Mouse (Mus musculus): ENCODE results near the gene Slc19a3. TPM values are rescaled to one million over a fixed set of nuclear protein-coding genes. Genes with fewer than 3 reads are reported as not detected.

The Slc19a3 gene
- polyA plus RNA-seq (2012; ENCODE audit: insufficient read depth, insufficient read length, low replicate concordance, missing spikeins) = not detected in 2 replicates

DNA sequence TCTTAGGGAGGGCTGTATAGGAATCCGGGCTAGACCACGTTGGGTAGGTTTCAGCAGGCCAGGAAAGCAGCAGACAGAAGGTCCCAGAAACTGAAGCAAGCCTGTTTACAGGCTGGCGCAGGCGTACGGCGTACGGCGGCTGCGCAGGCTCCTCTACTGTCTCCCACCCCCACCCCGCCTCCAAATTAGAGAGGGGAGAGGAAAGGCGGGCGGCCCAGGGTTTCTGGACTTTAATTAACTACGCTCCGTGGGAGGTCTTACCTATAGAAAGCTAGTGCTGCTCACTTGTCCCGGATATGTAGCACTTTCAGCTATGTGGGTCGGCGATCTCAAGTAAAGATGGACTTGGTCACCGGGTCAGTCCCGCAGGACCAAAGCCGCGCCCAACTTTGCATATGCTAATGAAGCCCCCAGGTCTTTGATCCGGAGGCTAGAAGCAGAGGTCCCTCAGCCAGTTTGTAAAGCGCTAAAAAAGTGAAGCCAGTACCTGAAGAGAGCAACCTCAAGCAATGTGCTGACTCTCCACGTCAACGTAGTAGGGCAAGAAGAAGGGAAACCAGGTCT is at the start of gene Slc19a3:
Gene Slc19a3 (minus strand): TSS at position 340 of the 564 bp plus-strand sequence.
- WGBS = 1% methylated on average over 25 of the region's 25 CpGs
- TF ChIP-seq POLR2A (IDR thresholded peaks at IDR 0.05; ENCODE audit: insufficient read depth, low read depth, low read length) (no peak), CTCF (IDR thresholded peaks at IDR 0.05; ENCODE audit: insufficient read depth, low read depth, low read length) (no peak)
- Histone ChIP-seq H3K27ac (ENCODE audit: insufficient read depth, low read depth, low read length) (peak within 1 kb of the TSS; percentile 56; the same call in 1 of the 2 replicates), H3K4me1 (ENCODE audit: control insufficient read depth, insufficient read depth, low read length) (no peaks in the 10 kb centered on the region; the same call in 1 of the 2 replicates), H3K4me3 (ENCODE audit: insufficient read depth, low read depth, low read length) (peak within 1 kb of the TSS; percentile 56)

DNA sequence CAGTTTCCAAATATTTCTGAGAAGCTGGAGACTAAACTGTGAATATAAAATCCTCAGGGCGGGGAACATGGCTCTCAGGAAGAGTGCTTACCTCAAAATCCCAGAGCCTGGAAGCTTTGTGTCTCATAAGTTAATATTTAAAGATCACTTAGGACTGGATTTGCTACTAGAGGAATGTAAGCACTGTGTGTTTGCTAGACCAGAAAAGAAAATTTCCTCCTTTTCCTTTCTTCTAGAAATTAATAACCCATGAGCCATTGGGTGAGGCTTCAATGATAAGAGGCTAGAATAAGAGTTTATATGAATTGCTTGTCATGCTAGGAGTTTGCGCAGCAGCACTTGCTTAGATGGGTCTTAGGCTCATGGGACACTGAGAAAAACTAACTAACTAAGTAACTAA is 46.5 kb upstream of the Slc19a3 start:
- Histone ChIP-seq H3K27ac (ENCODE audit: insufficient read depth, low read depth, low read length) (no peak overlapping the region), H3K4me3 (ENCODE audit: insufficient read depth, low read depth, low read length) (no peak overlapping the region), H3K4me1 (ENCODE audit: control insufficient read depth, insufficient read depth, low read length) (no peaks in the 10 kb centered on the region)
- 93% methylated on average over 2 of the region's 2 CpGs for WGBS
- no peak for TF ChIP-seq POLR2A (IDR thresholded peaks at IDR 0.05; ENCODE audit: insufficient read depth, low read depth, low read length)

DNA sequence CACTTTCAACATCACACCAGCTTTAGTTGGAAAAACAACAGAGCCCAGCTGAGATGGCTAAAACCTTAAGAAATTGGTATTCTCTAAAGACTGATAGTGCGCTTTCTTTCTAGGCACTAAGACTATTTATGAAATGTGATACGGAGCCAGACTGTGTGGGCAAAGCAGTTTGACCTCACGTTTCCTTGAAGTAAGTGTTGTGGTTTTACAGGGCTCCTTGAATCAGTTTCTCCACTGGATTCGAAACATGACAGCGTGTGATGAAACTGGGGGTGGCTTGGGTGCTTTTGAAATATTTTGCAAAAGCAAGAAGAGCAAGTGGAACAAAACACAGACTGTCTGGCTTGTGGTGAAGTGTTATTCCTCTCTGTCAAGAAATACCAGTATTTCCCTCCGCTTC is 38.8 kb upstream of the Slc19a3 start:
- 81% methylated on average over 6 of the region's 6 CpGs for WGBS
- TF ChIP-seq CTCF (IDR thresholded peaks at IDR 0.05; ENCODE audit: insufficient read depth, low read depth, low read length) (no peak), POLR2A (IDR thresholded peaks at IDR 0.05; ENCODE audit: insufficient read depth, low read depth, low read length) (no peak)
- Histone ChIP-seq H3K27ac (ENCODE audit: insufficient read depth, low read depth, low read length) (no peak overlapping the region), H3K4me3 (ENCODE audit: insufficient read depth, low read depth, low read length) (no peak overlapping the region), H3K4me1 (ENCODE audit: control insufficient read depth, insufficient read depth, low read length) (no peaks in the 10 kb centered on the region)

DNA sequence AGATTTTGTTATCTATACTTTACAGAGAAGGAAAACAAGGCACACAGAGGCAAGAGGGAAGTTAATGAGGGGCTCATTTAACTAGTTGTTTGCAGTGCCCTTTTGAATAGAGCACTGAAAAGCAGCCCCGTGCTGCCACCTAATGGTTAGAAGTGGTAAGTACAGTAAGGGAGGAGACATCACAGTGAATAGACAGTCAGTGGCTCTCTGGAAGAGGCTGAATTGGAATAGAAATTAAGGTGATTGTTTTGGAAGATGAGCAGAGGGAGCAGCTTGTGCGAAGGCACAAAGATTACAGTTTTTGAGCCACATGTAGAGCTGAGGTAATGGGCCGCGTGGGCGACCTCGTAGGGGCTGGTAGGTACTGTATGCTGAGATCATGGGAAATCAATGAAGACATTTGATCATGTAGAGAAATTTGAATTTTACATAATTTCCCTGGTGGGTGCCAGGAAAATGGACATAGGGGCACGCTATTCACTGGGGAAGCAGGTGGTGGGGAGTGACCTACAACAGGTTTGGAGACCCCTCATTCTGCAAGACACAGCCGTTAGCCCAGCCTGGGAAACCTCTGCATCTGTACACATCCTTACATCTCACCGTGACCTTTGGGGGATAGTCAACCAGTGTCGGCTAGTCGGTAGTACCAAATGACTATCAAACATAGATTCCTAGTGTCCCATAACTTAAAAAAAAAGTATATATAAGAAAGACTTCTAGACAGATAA is 38.1 kb upstream of the Slc19a3 start:
- TF ChIP-seq POLR2A (IDR thresholded peaks at IDR 0.05; ENCODE audit: insufficient read depth, low read depth, low read length) (no peak), CTCF (IDR thresholded peaks at IDR 0.05; ENCODE audit: insufficient read depth, low read depth, low read length) (no peak)
- Histone ChIP-seq H3K4me3 (ENCODE audit: insufficient read depth, low read depth, low read length) (no peak overlapping the region), H3K4me1 (ENCODE audit: control insufficient read depth, insufficient read depth, low read length) (no peaks in the 10 kb centered on the region), H3K27ac (ENCODE audit: insufficient read depth, low read depth, low read length) (no peak overlapping the region)
- 44% methylated on average over 11 of the region's 11 CpGs for WGBS

DNA sequence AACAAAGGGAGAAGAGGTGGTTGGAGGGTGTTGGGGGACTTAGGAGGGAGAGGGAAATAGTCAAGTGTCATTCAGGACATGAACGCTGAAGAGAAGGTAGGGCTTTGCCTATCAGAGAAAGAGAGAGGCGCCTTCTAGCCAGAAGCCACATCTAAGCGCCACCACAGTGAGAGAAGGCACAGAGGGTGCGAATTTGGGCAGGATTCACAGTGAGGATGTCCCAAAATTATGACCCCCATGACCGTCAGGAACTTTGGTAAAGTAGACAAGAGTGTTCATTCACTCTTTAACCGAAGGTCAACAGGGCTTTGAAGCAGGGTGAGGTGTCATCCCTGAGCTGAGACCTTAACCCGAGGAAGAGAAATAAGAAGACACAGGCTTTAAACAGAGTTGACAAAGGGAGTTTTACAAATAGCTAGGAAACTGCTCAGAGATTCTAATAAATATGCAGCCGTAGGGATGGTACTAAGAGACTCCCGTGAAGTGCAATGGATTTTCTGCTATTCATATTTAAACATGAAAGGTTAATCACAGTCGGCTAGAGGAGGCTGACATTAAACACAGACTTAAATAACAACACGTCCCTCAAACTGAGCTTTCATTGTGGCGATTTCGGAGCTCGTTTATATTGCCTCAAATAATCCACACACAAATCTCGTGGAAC is 37.4 kb upstream of the Slc19a3 start:
- no peak overlapping the region for H3K27ac ChIP-seq (ENCODE audit: insufficient read depth, low read depth, low read length)
- H3K4me3 ChIP-seq (ENCODE audit: insufficient read depth, low read depth, low read length) = no peak overlapping the region
- H3K4me1 ChIP-seq (ENCODE audit: control insufficient read depth, insufficient read depth, low read length) = no peaks in the 10 kb centered on the region
- WGBS = 28% methylated on average over 15 of the region's 15 CpGs
- TF ChIP-seq POLR2A (IDR thresholded peaks at IDR 0.05; ENCODE audit: insufficient read depth, low read depth, low read length) (no peak), CTCF (IDR thresholded peaks at IDR 0.05; ENCODE audit: insufficient read depth, low read depth, low read length) (no peak)

DNA sequence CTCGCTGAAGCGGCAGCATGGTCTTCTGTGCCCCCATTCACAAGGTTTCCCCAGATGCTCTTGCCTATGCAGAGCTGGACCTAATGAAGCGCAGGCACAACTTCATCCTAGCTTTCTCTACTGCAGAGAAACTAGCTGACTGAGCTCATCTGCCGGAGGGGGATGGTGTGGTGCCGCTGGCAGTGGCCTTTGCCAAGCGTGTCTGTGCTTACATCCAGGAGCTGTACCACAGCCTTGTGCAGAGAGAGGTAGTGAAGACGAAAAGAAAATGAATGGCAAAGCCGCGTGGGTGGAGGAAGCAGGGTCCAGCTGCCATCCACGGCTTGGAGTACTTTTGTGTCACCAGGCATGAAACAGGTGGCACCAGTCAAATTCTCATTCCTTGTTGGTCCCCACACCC is 29.0 kb upstream of the Slc19a3 start:
- H3K27ac ChIP-seq (ENCODE audit: insufficient read depth, low read depth, low read length) = no peak overlapping the region
- no peak overlapping the region for H3K4me3 ChIP-seq (ENCODE audit: insufficient read depth, low read depth, low read length)
- TF ChIP-seq CTCF (IDR thresholded peaks at IDR 0.05; ENCODE audit: insufficient read depth, low read depth, low read length) (no peak), POLR2A (IDR thresholded peaks at IDR 0.05; ENCODE audit: insufficient read depth, low read depth, low read length) (no peak)
- no peaks in the 10 kb centered on the region for H3K4me1 ChIP-seq (ENCODE audit: control insufficient read depth, insufficient read depth, low read length)
- 76% methylated on average over 10 of the region's 10 CpGs for WGBS

DNA sequence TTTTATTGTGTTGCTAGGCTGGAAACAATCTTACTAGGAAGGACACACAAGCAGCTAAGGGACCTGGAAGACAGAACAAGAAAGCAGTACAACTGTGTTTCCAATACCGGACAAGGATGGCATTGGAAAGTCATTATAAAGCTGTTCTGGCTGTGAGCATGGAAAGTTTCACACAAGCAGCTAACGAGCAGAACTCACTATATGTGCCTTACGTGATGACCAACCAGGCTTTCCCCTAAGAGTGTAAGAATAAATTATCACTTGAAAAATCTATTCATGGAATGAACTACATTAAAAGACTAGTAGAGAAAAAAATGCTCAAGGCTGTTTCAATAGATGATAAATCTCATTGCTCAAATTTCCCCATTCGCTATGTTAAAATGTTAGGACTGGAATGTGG is 28.3 kb upstream of the Slc19a3 start:
- WGBS = 84% methylated on average over 4 of the region's 4 CpGs
- Histone ChIP-seq H3K4me3 (ENCODE audit: insufficient read depth, low read depth, low read length) (no peak overlapping the region), H3K27ac (ENCODE audit: insufficient read depth, low read depth, low read length) (no peak overlapping the region), H3K4me1 (ENCODE audit: control insufficient read depth, insufficient read depth, low read length) (no peaks in the 10 kb centered on the region)
- TF ChIP-seq POLR2A (IDR thresholded peaks at IDR 0.05; ENCODE audit: insufficient read depth, low read depth, low read length) (no peak), CTCF (IDR thresholded peaks at IDR 0.05; ENCODE audit: insufficient read depth, low read depth, low read length) (no peak)

- TF ChIP-seq CTCF (IDR thresholded peaks at IDR 0.05; ENCODE audit: insufficient read depth, low read depth, low read length) (no peak), POLR2A (IDR thresholded peaks at IDR 0.05; ENCODE audit: insufficient read depth, low read depth, low read length) (no peak)
Observed at GRCm38 (mm10) chr1:83064851-83065250, 26.6 kb upstream of the Slc19a3 start.

GRCm38 (mm10) chr1:83060643-83061042 is 22.4 kb upstream of the Slc19a3 start, which contains the start of gene Krtap28-13:
Gene Krtap28-13, plus strand, starts transcription at chr1:83060930.
- H3K27ac ChIP-seq (ENCODE audit: insufficient read depth, low read depth, low read length) = no peak within 1 kb of the TSS
- 52% methylated on average over 4 of the region's 4 CpGs for WGBS
- H3K4me1 ChIP-seq (ENCODE audit: control insufficient read depth, insufficient read depth, low read length) = peaks cover 2% of the 10 kb centered on the region; the same call in 1 of the 2 replicates
- H3K4me3 ChIP-seq (ENCODE audit: insufficient read depth, low read depth, low read length) = no peak within 1 kb of the TSS
- no peak for TF ChIP-seq CTCF (IDR thresholded peaks at IDR 0.05; ENCODE audit: insufficient read depth, low read depth, low read length)
- no peak for TF ChIP-seq POLR2A (IDR thresholded peaks at IDR 0.05; ENCODE audit: insufficient read depth, low read depth, low read length)

More at GRCm38 (mm10) chr1:83064851-83065250, 26.6 kb upstream of the Slc19a3 start:
- 17% methylated on average over 3 of the region's 3 CpGs for WGBS
- Histone ChIP-seq H3K27ac (ENCODE audit: insufficient read depth, low read depth, low read length) (no peak overlapping the region), H3K4me1 (ENCODE audit: control insufficient read depth, insufficient read depth, low read length) (peaks cover 2% of the 10 kb centered on the region; the same call in 1 of the 2 replicates), H3K4me3 (ENCODE audit: insufficient read depth, low read depth, low read length) (no peak overlapping the region)
